Mouse (Mus musculus): ENCODE measurements around the gene Cfap77.

GRCm38 (mm10) chr2:28968278-28968677 is 86.6 kb downstream of the Cfap77 start:
- no peak for TF ChIP-seq POLR2A (IDR thresholded peaks at IDR 0.05; ENCODE audit: low read depth, low read length)
- no peak for TF ChIP-seq CTCF (IDR thresholded peaks at IDR 0.05; ENCODE audit: extremely low read depth, insufficient read length, insufficient replicate concordance, low read depth, low read length)

All from small intestine, adult 2 months (tissue).